Mouse (Mus musculus) E14TG2a.4 (cell line): ENCODE measurements at regions not wholly inside any gene's neighbourhood (a gene's known extent, or its start where the extent isn't known, plus 50 kb on each side); places are given as distances from the start of the nearest gene placed in this dataset.

Experiments
- H3K27me3 ChIP-seq: 2 replicates; pipeline ENCODE4 v1.6.1; 2014; ENCODE audit warnings: low read length, control low read depth; ENCODE audit not compliant: insufficient read depth
- H3K36me3 ChIP-seq: 2 replicates; pipeline ENCODE4 v1.6.1; 2014; ENCODE audit warnings: low read length, control low read depth; ENCODE audit not compliant: insufficient read depth
- H3K4me1 ChIP-seq: replicated peaks from 2 replicates; pipeline ENCODE4 v1.6.1; 2014; ENCODE audit warnings: low read depth, low read length, control low read depth
- H3K4me3 ChIP-seq: replicated peaks from 2 replicates; pipeline ENCODE4 v1.5.1; 2014; ENCODE audit warnings: mild to moderate bottlenecking, low read length
- H3K9me3 ChIP-seq: 2 replicates; pipeline ENCODE4 v1.6.1; 2014; ENCODE audit warnings: low read length, control low read depth
- CTCF ChIP-seq: conservative IDR thresholded peaks from 2 replicates; pipeline ENCODE4 v1.5.1; 2014; ENCODE audit warnings: low read length
- NANOG ChIP-seq: IDR thresholded peaks from 2 replicates; pipeline ENCODE4 v1.6.1; 2014; ENCODE audit warnings: borderline replicate concordance, low read length, mixed read lengths
- POU5F1 ChIP-seq: IDR thresholded peaks from 2 replicates; pipeline ENCODE4 v1.6.1; 2014; ENCODE audit warnings: low read length, borderline replicate concordance

DNA sequence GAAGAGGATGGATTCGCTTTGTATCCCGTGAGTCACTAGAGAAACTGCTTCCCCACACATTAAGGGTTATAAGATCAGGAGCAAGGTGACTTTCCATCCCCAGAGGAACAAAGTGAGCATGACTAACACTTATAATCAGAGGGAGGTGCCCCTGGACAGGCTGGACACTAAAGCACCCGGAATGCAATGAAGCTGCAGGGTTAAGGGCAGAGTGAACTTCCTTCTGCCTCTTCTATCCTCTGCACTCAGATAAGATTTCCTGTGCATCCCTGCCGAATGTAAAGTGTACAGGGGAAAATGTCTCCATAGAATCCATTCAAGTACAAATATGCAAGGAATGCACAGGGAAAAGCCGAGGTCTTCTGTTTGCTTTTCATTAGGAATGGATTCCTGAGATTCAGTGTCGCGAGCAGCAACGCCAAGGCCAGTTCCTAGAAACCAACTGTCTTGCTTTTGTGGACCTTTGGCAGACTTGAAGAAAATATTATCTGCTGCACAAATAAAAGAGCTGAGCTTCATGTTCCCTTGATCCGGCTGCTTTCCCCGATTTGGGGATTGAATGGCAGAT lies 58.5 kb upstream of the Fbxl7 start:
- TF ChIP-seq POU5F1 = no peak
- no peak for TF ChIP-seq NANOG
- no peak for TF ChIP-seq CTCF
- Histone ChIP-seq H3K27me3 (no peaks in the 10 kb centered on the region), H3K9me3 (no peaks in the 10 kb centered on the region), H3K4me1 (no peaks in the 10 kb centered on the region), H3K4me3 (no peak overlapping the region), H3K36me3 (no peaks in the 10 kb centered on the region)

DNA sequence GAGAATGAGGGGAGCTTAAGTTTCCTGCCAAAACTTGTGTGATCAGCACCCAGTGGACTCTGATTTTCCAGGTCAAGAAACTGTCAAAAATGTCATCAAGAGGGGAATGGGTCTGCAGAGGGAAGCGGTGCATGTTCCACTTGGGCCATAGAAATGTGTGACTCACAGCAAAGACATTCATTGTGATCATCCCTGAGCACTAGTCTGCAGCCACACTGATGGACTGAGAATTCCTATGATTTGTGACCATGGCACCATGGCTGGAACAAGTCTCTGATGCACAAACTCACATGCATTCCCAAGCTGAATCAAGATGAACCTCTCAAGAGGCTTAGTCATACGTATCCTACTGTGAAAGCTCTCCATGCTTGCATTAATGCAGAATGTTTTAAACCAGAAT lies 63.6 kb upstream of the Fbxl7 start:
- TF ChIP-seq NANOG (no peak), POU5F1 (no peak)
- H3K36me3 ChIP-seq = no peaks in the 10 kb centered on the region
- H3K4me1 ChIP-seq = no peaks in the 10 kb centered on the region
- H3K9me3 ChIP-seq = no peaks in the 10 kb centered on the region
- H3K27me3 ChIP-seq = no peaks in the 10 kb centered on the region
- no peak overlapping the region for H3K4me3 ChIP-seq

DNA sequence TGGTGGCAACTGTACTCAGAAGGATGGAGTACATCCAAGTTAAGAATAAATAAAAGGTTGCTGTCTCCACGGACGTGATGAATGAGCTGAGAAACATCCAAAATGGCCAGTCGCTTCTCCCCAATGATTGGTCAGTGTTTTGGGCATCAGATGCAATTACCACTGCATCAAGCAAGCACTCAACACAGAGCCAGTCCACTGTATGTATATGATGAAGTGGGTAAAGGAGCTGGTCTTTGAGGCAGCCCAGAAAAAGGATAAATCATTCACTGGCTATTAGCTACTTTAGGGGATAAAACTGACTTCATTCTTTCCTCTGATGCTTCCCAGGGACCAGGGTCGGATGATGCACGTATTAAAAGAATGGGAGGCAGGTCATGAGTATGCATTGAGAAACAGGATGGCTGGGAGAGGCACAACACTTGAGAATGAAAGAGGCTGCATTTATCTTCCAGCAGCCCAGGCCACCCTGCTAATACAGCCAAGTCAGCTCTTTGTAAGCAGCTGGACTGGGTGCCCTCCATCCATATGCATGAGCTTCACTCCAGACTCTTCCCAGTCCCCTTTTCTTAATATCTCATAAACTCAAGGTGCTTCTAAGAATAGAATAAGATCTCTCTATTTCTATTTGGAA lies 73.1 kb upstream of the Fbxl7 start:
- Histone ChIP-seq H3K4me3 (no peak overlapping the region), H3K4me1 (no peaks in the 10 kb centered on the region), H3K36me3 (no peaks in the 10 kb centered on the region), H3K27me3 (no peaks in the 10 kb centered on the region), H3K9me3 (no peaks in the 10 kb centered on the region)
- TF ChIP-seq POU5F1 = no peak
- no peak for TF ChIP-seq CTCF
- TF ChIP-seq NANOG = no peak

DNA sequence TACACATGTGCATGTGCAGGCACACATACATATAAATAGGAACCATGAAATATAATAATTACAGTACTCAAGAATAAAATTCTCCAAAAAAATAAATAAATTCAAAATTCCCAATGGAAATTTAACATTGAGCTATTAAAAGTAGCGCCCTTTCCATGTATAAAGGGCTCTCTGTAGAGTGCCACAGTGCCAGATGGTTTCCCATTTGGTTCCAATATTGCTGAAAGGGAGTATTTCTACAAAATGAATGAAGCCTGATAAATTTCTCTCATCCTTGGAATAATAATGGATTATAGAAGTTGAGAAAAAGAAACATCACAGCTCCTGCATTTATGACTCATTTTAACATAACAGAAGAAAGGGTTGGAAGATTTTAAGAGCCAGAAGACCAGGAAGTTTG lies 75.4 kb upstream of the Fbxl7 start:
- H3K4me3 ChIP-seq = no peak overlapping the region
- H3K9me3 ChIP-seq = no peaks in the 10 kb centered on the region
- TF ChIP-seq CTCF (no peak), POU5F1 (no peak), NANOG (no peak)
- H3K4me1 ChIP-seq = no peaks in the 10 kb centered on the region
- H3K27me3 ChIP-seq = no peaks in the 10 kb centered on the region
- no peaks in the 10 kb centered on the region for H3K36me3 ChIP-seq

DNA sequence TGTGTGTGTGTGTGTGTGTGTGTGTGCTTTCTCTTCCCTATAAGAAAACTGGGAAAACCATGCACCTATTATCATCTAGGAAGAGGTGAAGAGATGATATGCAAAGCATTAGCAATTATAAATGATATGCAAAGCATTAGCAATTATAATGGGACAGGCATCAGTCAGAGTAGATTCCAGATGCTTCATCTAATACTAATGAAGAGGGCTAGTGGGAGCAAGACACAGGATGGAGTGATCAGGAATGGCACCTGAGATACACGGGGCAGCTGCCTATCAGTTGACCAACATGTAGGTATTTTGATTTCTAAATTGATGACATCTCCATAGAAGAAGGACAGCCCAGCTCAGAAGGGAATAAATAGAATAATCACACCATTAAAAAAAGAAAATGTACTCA lies 97.7 kb upstream of the Fbxl7 start:
- Histone ChIP-seq H3K4me1 (no peaks in the 10 kb centered on the region), H3K36me3 (no peaks in the 10 kb centered on the region), H3K4me3 (no peak overlapping the region), H3K9me3 (peaks cover 7% of the 10 kb centered on the region), H3K27me3 (no peaks in the 10 kb centered on the region)
- TF ChIP-seq CTCF (no peak), POU5F1 (no peak), NANOG (no peak)

DNA sequence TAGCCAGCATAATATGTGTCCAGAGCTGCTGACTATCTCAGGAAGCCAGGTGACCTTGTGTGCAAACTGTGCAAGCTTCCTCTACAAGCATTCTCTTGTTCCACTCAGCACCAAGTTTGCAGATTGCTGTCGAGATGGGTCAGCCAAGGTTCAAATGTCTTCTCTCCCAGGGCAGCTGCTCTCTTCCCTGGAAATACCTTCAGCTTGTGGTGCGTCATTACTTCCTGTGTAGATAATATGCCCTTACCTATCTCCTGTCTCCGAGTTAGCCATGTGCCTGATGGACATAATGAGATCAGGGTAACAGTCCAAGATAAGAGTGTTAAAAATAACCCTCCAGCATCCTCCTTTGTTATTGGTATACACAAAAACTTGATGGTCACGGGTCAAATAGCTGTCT lies 113.7 kb upstream of the Fbxl7 start:
- Histone ChIP-seq H3K4me1 (no peaks in the 10 kb centered on the region), H3K4me3 (no peak overlapping the region), H3K27me3 (no peaks in the 10 kb centered on the region), H3K9me3 (no peaks in the 10 kb centered on the region), H3K36me3 (no peaks in the 10 kb centered on the region)
- TF ChIP-seq NANOG (no peak), POU5F1 (no peak), CTCF (no peak)

DNA sequence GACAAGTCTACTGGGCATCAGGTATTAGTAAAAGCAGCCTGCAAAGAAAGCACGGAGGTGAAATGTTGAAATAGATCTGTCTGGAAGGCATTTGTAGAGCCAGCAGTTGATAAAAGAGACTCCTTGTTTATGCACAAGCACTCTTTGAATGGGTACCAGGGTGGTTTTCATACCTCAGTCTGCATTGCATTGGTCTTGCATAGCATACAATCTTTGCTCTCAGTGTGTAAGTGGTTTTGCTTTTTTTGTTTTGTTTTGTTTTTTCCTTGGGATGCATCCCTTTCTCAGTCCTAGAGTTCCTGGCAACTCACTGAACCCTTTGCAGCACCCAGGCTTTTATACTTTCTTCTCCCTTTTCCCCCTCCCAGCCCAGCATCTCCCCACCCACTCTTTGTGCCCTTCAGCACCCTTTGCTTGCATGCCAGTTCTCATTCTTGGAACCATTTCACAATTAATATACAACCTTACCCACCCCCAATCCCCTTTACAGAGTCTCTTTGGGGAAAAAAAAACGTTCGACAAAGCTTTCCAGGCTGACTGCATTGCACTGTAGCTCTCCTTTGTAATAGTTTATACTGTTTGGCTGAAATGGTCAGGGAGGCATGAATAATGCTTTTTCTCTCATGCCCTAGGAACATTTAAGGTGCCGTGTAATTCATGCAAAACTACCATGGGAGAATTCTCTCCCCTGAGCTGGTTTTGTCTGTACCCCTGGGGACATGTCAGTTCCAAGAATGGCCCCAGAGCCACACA lies 118.7 kb upstream of the Fbxl7 start:
- Histone ChIP-seq H3K4me1 (no peaks in the 10 kb centered on the region), H3K36me3 (no peaks in the 10 kb centered on the region), H3K9me3 (no peaks in the 10 kb centered on the region), H3K27me3 (no peaks in the 10 kb centered on the region), H3K4me3 (no peak overlapping the region)
- TF ChIP-seq CTCF (no peak), NANOG (no peak), POU5F1 (no peak)

DNA sequence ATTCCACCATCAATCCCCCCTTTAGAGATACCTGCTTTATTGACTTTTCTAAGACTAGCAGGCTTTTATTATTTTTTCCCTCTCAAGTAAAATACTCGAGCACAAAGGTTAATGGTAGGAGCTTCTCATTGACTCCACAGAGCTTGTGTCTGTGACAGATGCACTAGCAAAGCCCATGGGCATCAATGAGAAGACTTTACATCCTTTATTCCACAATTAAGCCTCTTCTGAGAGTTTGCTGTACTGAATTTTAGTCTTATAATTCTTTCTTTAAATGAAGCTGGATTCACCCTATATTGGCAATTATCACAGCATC lies 119.2 kb upstream of the Fbxl7 start:
- TF ChIP-seq NANOG (no peak), POU5F1 (no peak), CTCF (no peak)
- H3K36me3 ChIP-seq = no peaks in the 10 kb centered on the region
- no peak overlapping the region for H3K4me3 ChIP-seq
- no peaks in the 10 kb centered on the region for H3K9me3 ChIP-seq
- no peaks in the 10 kb centered on the region for H3K4me1 ChIP-seq
- no peaks in the 10 kb centered on the region for H3K27me3 ChIP-seq
